Mouse (Mus musculus) myocyte (in vitro differentiated cells): ENCODE measurements around the gene Fndc11.

Experiments used
- CEBPB ChIP-seq: IDR thresholded peaks from 2 replicates; pipeline ENCODE4 v1.6.1; 2011; ENCODE audit warnings: mild to moderate bottlenecking, moderate library complexity; ENCODE audit not compliant: poor library complexity, insufficient read depth, severe bottlenecking
- E2F4 ChIP-seq: IDR thresholded peaks from one replicate; pipeline ENCODE4 v1.6.1; 2011; ENCODE audit warnings: mild to moderate bottlenecking, control low read depth, moderate library complexity; ENCODE audit not compliant: insufficient read depth
- MAX ChIP-seq: IDR thresholded peaks from one replicate; pipeline ENCODE4 v1.6.1; 2011; ENCODE audit warnings: low read depth, mild to moderate bottlenecking, control low read depth
- MYOD1 ChIP-seq, 3 experiments: IDR thresholded peaks; one replicate each; pipeline ENCODE4 v1.6.1; 2011; ENCODE audit warnings: control low read depth in 2 of 3, low read depth in 2 of 3, mild to moderate bottlenecking in 2 of 3, moderate library complexity in 1 of 3; ENCODE audit not compliant: insufficient read length in 2 of 3, control insufficient read depth in 1 of 3
- MYOG ChIP-seq, 3 experiments: IDR thresholded peaks; one replicate each; pipeline ENCODE4 v1.6.1; 2011; ENCODE audit warnings: control low read depth in 2 of 3, low read depth in 2 of 3, mild to moderate bottlenecking in 2 of 3; ENCODE audit not compliant: insufficient read length in 2 of 3, control insufficient read depth in 1 of 3, insufficient read depth in 1 of 3
- POLR2A ChIP-seq: IDR thresholded peaks from one replicate; pipeline ENCODE4 v1.6.1; 2011; ENCODE audit warnings: low read depth, mild to moderate bottlenecking, control low read depth, moderate library complexity; ENCODE audit not compliant: insufficient read length
- POLR2AphosphoS2 ChIP-seq: IDR thresholded peaks from one replicate; pipeline ENCODE4 v1.6.1; 2011; ENCODE audit warnings: low read depth, control low read depth; ENCODE audit not compliant: insufficient read length
- REST ChIP-seq: IDR thresholded peaks from one replicate; pipeline ENCODE4 v1.6.1; 2011; ENCODE audit warnings: mild to moderate bottlenecking, control low read depth, moderate library complexity; ENCODE audit not compliant: insufficient read depth, insufficient read length
- SRF ChIP-seq: IDR thresholded peaks from one replicate; pipeline ENCODE4 v1.6.1; 2011; ENCODE audit warnings: low read depth; ENCODE audit not compliant: control insufficient read depth, insufficient read length
- TCF12 ChIP-seq: IDR thresholded peaks from one replicate; pipeline ENCODE4 v1.6.1; 2011; ENCODE audit warnings: mild to moderate bottlenecking, control low read depth; ENCODE audit not compliant: poor library complexity, insufficient read depth, severe bottlenecking
- TCF3 ChIP-seq: IDR thresholded peaks from one replicate; pipeline ENCODE4 v1.6.1; 2011; ENCODE audit warnings: low read depth, control low read depth; ENCODE audit not compliant: insufficient read length
- USF1 ChIP-seq: IDR thresholded peaks from one replicate; pipeline ENCODE4 v1.6.1; 2011; ENCODE audit warnings: low read depth, mild to moderate bottlenecking, control low read depth, moderate library complexity

- TF ChIP-seq POLR2A (no peak), SRF (no peak), MAX (no peak), MYOD1 (IDR thresholded peaks at IDR 0.05; ENCODE audit: control insufficient read depth in 1 of 3, insufficient read length in 2 of 3, low read depth in 2 of 3) (no peak), POLR2AphosphoS2 (no peak), E2F4 (no peak), TCF12 (no peak), TCF3 (no peak), USF1 (no peak), CEBPB (no peak), MYOG (IDR thresholded peaks at IDR 0.05; ENCODE audit: control insufficient read depth in 1 of 3, insufficient read depth in 1 of 3, insufficient read length in 2 of 3, low read depth in 2 of 3) (no peak), REST (no peak)
These were observed 830 bp upstream of the Fndc11 start for GRCm38 (mm10) chr2:181218881-181219485.
